In genomic region chr14:27114362-27115274, GRCm38 (mm10) we compare ENCODE assay signal across 8 mouse cellular contexts. TPM values are rescaled to one million over a fixed set of nuclear protein-coding genes. Genes with fewer than 3 reads are reported as not detected.
DNase-seq lines count a peak whose midpoint lies in the region; ATAC-seq and TF ChIP-seq lines count a peak whose summit lies in the region.

TSS of gene Arhgef3 (plus strand) at chr14:27114899.

- no peaks in the 10 kb centered on the region for H3K4me1 ChIP-seq in ES-E14 (ENCODE audit: control insufficient read depth in 2 of 2, insufficient read depth in 2 of 2, low read length in 2 of 2, poor library complexity in 1 of 2)
- H3K4me1 ChIP-seq in hindbrain, embryonic 14.5 days (replicated peaks; ENCODE audit: control insufficient read depth, insufficient read depth, low read length) = peaks cover 11% of the 10 kb centered on the region; the same call in 1 of the 2 replicates

- peak within 1 kb of the TSS; percentile 71 for H3K4me3 ChIP-seq in ES-E14 (ENCODE audit: insufficient read depth in 1 of 2, low read depth in 1 of 2, low read length in 2 of 2, poor library complexity in 1 of 2, severe bottlenecking in 1 of 2)
- H3K4me3 ChIP-seq in gastrocnemius, adult 2 months = peak within 1 kb of the TSS; percentile 86
- H3K4me3 ChIP-seq in hindbrain, embryonic 14.5 days (replicated peaks; ENCODE audit: low read length) = peak within 1 kb of the TSS; percentile 46

- in situ Hi-C loops in ES-E14 (cut with MboI; ENCODE audit: low sequenced_read_pairs in 2 of 2, unreplicated experiment in 2 of 2) = loop anchor here in 1 of 2 experiments (5.0 kb wide), 1 partner anchor 68 kb away; no protein-coding TSS in a partner anchor

- no peaks in the 10 kb centered on the region for H3K36me3 ChIP-seq in ES-E14 (ENCODE audit: control insufficient read depth, insufficient read depth, low read length, poor library complexity, severe bottlenecking)
- H3K36me3 ChIP-seq in hindbrain, embryonic 14.5 days (replicated peaks; ENCODE audit: control insufficient read depth, insufficient read depth) = no peaks in the 10 kb centered on the region
- H3K36me3 ChIP-seq in splenic B cell, adult 2 months (ENCODE audit: control insufficient read depth, insufficient read depth, low read length, poor library complexity, severe bottlenecking) = no peaks in the 10 kb centered on the region

- DNase-seq in ES-E14 (ENCODE audit: low read depth, low spot score) = no peak
- DNase-seq in adrenal gland, postnatal 4 days (ENCODE audit: low spot score in 2 of 2) = peak; percentile 54 to 57
- peak; percentile 86 for DNase-seq in gastrocnemius, adult 2 months
- no peak for DNase-seq in hindbrain, embryonic 14.5 days (ENCODE audit: low spot score)
- DNase-seq in left cerebral cortex, postnatal 25 days (ENCODE audit: low spot score in 2 of 2) = no peak
- peak; percentile 15 for DNase-seq in splenic B cell, adult 2 months (ENCODE audit: low read depth, low spot score)

- peak; percentile 68; the same call in 1 of the 2 replicates for ATAC-seq in hindbrain, embryonic 14.5 days (ENCODE audit: low FRiP score)
- ATAC-seq in megakaryocyte progenitor cell, adult 5-6 weeks (replicated peaks; ENCODE audit: poor library complexity) = peak; percentile 63
- no peak for ATAC-seq in erythroid progenitor cell, adult 5-6 weeks (replicated peaks; ENCODE audit: low FRiP score, poor library complexity, severe bottlenecking)

- peak within 1 kb of the TSS; percentile 95 for H3K4me2 ChIP-seq in hindbrain, embryonic 14.5 days (replicated peaks)

- H3K9me3 ChIP-seq in ES-E14 (ENCODE audit: control insufficient read depth, insufficient read depth, low read depth, low read length) = no peaks in the 10 kb centered on the region
- H3K9me3 ChIP-seq in hindbrain, embryonic 14.5 days (ENCODE audit: control insufficient read depth, low read length) = no peaks in the 10 kb centered on the region

- 1% methylated on average over 57 of the region's 58 CpGs for WGBS in hindbrain, embryonic 14.5 days

- peaks cover 46% of the 10 kb centered on the region for H3K27me3 ChIP-seq in hindbrain, embryonic 14.5 days (ENCODE audit: control insufficient read depth, insufficient read depth, low read length)
- no peaks in the 10 kb centered on the region for H3K27me3 ChIP-seq in splenic B cell, adult 2 months (ENCODE audit: control insufficient read depth, insufficient read depth, low read length, poor library complexity, severe bottlenecking)

- intact Hi-C loops in gastrocnemius, adult 2 months (cut with DNase I) = loop anchor here (10.0 kb wide), 1 partner anchor 300 kb away; no protein-coding TSS in a partner anchor
- intact Hi-C loops in left cerebral cortex, postnatal 25 days (cut with DNase I) = no loop called here

- H3K27ac ChIP-seq in ES-E14 (ENCODE audit: insufficient read depth, low read depth, low read length, poor library complexity, severe bottlenecking) = no peak within 1 kb of the TSS
- H3K27ac ChIP-seq in gastrocnemius, adult 2 months = peak within 1 kb of the TSS; percentile 85
- H3K27ac ChIP-seq in hindbrain, embryonic 14.5 days = no peak within 1 kb of the TSS

- H3K9ac ChIP-seq in ES-E14 (ENCODE audit: insufficient read depth, low read depth, low read length, poor library complexity, severe bottlenecking) = peak within 1 kb of the TSS; percentile 37
- peak within 1 kb of the TSS; percentile 53 for H3K9ac ChIP-seq in hindbrain, embryonic 14.5 days

- TF ChIP-seq CTCF in gastrocnemius, adult 2 months (IDR thresholded peaks at IDR 0.05) = peak; percentile 27; the same call in 1 of the 2 replicates

TF ChIP-seq in ES-E14, 5 proteins besides CTCF, POLR2A, EP300 and RAD21:
- no peak for TF ChIP-seq ZC3H11A (IDR thresholded peaks at IDR 0.05; ENCODE audit: borderline replicate concordance, low read depth, low read length)

RNA-seq across cellular contexts. Expression of gene Arhgef3, which starts in this region (rescaled TPM):
- 7.5 and 7.6 TPM in 2 replicates for total RNA-seq in ES-E14 (2012; rRNA removed)
- total RNA-seq in adrenal gland, postnatal 4 days (2021) = 10 to 100 TPM; 55.8 to 56.3 TPM
- 10 to 100 TPM in 1 of 2 experiments, 1 to 10 TPM in 1; 8.5 to 20.0 TPM for total RNA-seq in gastrocnemius, adult 2 months (2021)
- polyA plus RNA-seq in hindbrain, embryonic 14.5 days (2014; fragmentation: Nextera tagmentation; extraction: Ambion mirVana) = 11.8 and 17.3 TPM in 2 replicates
- total RNA-seq in left cerebral cortex, postnatal 25 days (2021) = 10 to 100 TPM; 61.9 to 62.2 TPM
- total RNA-seq in megakaryocyte progenitor cell, adult 5-6 weeks (2015) = 11.0 and 13.8 TPM in 2 replicates
- total RNA-seq in megakaryocyte progenitor cell, adult 5-6 weeks (2017) = 15.5 and 18.0 TPM in 2 replicates
- total RNA-seq in erythroid progenitor cell, adult 5-6 weeks (2015; ENCODE audit: low replicate concordance) = 4.3 and 6.3 TPM in 2 replicates
- total RNA-seq in erythroid progenitor cell, adult 5-6 weeks (2017; ENCODE audit: low replicate concordance) = 3.9 and 5.8 TPM in 2 replicates

Comparison
In these comparisons a context has a peak if more than half of its experiments do, and no peak if none do; other contexts are left out.
1. DNase-seq: peak in adrenal gland, postnatal 4 days (2 of 2), gastrocnemius, adult 2 months (single experiment) and splenic B cell, adult 2 months (single experiment); none in ES-E14 (single experiment), hindbrain, embryonic 14.5 days (single experiment) and left cerebral cortex, postnatal 25 days (0 of 2).
2. Peak in every context shown above with its lines, with median percentiles within 50 percentile points of each other: H3K4me3 ChIP-seq.